Mouse (Mus musculus): ENCODE measurements at regions not wholly inside any gene's neighbourhood (a gene's known extent, or its start where the extent isn't known, plus 50 kb on each side); places are given as distances from the start of the nearest gene placed in this dataset.
A peak's percentile ranks its signal among the peaks of the same experiment; 100 is the strongest.

GRCm38 (mm10) chr9:71362401-71362800 is 123.3 kb downstream of the Polr2m start:
- no peak for DNase-seq (ENCODE audit: extremely low spot score in 1 of 2, low spot score in 2 of 2)
- intact Hi-C loops (cut with DNase I) = loop anchor here (10.0 kb wide), 2 partner anchors 82 to 252 kb away; no protein-coding TSS in a partner anchor

- intact Hi-C loops (cut with DNase I) = loop anchor here (10.0 kb wide), 2 partner anchors 83 to 253 kb away; no protein-coding TSS in a partner anchor
- no peak for DNase-seq (ENCODE audit: extremely low spot score in 1 of 2, low spot score in 2 of 2)
These were observed 123.8 kb downstream of the Polr2m start for GRCm38 (mm10) chr9:71361961-71362360.

GRCm38 (mm10) chr9:71361311-71361710 is 124.4 kb downstream of the Polr2m start:
- intact Hi-C loops (cut with DNase I) = loop anchor here (10.0 kb wide), 2 partner anchors 83 to 253 kb away; no protein-coding TSS in a partner anchor
- no peak for DNase-seq (ENCODE audit: extremely low spot score in 1 of 2, low spot score in 2 of 2)

- intact Hi-C loops (cut with DNase I) = loop anchor here (10.0 kb wide), 2 partner anchors 84 to 254 kb away; no protein-coding TSS in a partner anchor
- no peak for DNase-seq (ENCODE audit: extremely low spot score in 1 of 2, low spot score in 2 of 2)
These were observed 125.1 kb downstream of the Polr2m start for GRCm38 (mm10) chr9:71360676-71361075.

GRCm38 (mm10) chr9:71358961-71359360 is 126.8 kb downstream of the Polr2m start:
- intact Hi-C loops (cut with DNase I) = loop anchor here (10.0 kb wide), 1 partner anchor 144 kb away; the partner anchor contains the start of gene Aldh1a2
- peak in 1 of 2 experiments; percentile 27 for DNase-seq (ENCODE audit: extremely low spot score in 1 of 2, low spot score in 2 of 2)

- intact Hi-C loops (cut with DNase I) = loop anchor here (10.0 kb wide), 1 partner anchor 141 kb away; the partner anchor contains the start of gene Aldh1a2
- no peak for DNase-seq (ENCODE audit: extremely low spot score in 1 of 2, low spot score in 2 of 2)
These were observed 130.0 kb downstream of the Polr2m start for GRCm38 (mm10) chr9:71355721-71356120.

Measured in left cerebral cortex, postnatal 10 days (tissue).